Mouse (Mus musculus): Measurements from ENCODE around the gene Acan.
A peak's percentile ranks its signal among the peaks of the same experiment; 100 is the strongest.

DNA sequence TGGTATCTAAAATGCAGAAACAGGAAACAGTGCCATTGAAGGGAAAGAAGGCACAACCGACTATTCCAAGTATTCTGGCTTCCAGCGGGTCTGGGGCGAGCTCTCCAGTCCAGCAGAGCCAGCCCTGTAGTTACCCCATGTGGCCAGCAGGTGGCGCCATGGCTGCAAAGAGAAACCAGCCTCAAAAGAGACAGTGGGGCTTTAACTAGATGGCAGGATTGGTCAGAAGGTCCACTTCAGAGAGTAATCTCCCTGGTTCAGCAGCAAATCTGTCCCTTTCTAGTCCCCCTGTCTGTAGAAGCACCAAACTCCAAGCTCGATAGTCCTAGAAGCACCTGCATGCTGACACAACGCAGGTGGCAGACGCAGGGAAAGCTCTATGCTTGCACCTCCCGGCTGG is 87.6 kb downstream of the Acan start:
- TF ChIP-seq CTCF (IDR thresholded peaks at IDR 0.05; ENCODE audit: low read depth, low read length) (peak; percentile 96), POLR2A (IDR thresholded peaks at IDR 0.05; ENCODE audit: extremely low read depth, insufficient read depth, low read length) (no peak)
